Mouse (Mus musculus) forebrain, embryonic 10.5 days (tissue): ENCODE measurements around the gene Rfx2. TPM values are rescaled to one million over a fixed set of nuclear protein-coding genes. Genes with fewer than 3 reads are reported as not detected.

Experiments
- DNase-seq: peaks from one replicate; pipeline ENCODE4 v3.0.0-alpha.2; 2017; ENCODE audit warnings: low spot score; ENCODE audit errors: extremely low spot score
- H3K27ac ChIP-seq: fragments of 300-500 bp; sonication (generic); 2 replicates; pipeline ENCODE4 v1.5.1; 2016; ENCODE audit warnings: mild to moderate bottlenecking
- H3K27me3 ChIP-seq: fragments of 300-500 bp; sonication (generic); 2 replicates; pipeline ENCODE4 v1.6.1; 2016; ENCODE audit warnings: mild to moderate bottlenecking; ENCODE audit not compliant: poor library complexity, severe bottlenecking
- H3K36me3 ChIP-seq: fragments of 300-500 bp; sonication (generic); replicated peaks from 2 replicates; pipeline ENCODE4 v1.6.1; 2016; ENCODE audit warnings: mild to moderate bottlenecking, moderate library complexity
- H3K4me1 ChIP-seq: fragments of 300-500 bp; sonication (generic); 2 replicates; pipeline ENCODE4 v1.6.1; 2016
- H3K4me3 ChIP-seq: fragments of 300-500 bp; sonication (generic); 2 replicates; pipeline ENCODE4 v1.5.1; 2016; ENCODE audit warnings: mild to moderate bottlenecking, moderate library complexity
- H3K9me3 ChIP-seq: fragments of 300-500 bp; sonication (generic); 2 replicates; pipeline ENCODE4 v1.6.1; 2016; ENCODE audit warnings: mild to moderate bottlenecking, moderate library complexity
- WGBS: fragments of 180-500 bp; shearing (Covaris S2); methylation state at CpG from one replicate; pipeline ENCODE4 v1.1.7; 2016; 5-methylcytosine and 5-hydroxymethylcytosine counted together
- polyA plus RNA-seq: library from polyadenylated mRNA; unstranded; fragments of >200 nt; fragmentation: Nextera tagmentation; extraction: Ambion mirVana; gene quantifications from 2 replicates; pipeline ENCODE4 v1.2.1, GENCODE M21; 2016

The Rfx2 gene
- 7.8 and 9.6 TPM in 2 replicates for polyA plus RNA-seq

- peak within 1 kb of the TSS; percentile 79 for H3K4me3 ChIP-seq
- peaks cover 55% of the 10 kb centered on the region for H3K27me3 ChIP-seq
- DNase-seq = no peak
- H3K27ac ChIP-seq = peak within 1 kb of the TSS; percentile 86
- 0% methylated on average over 43 of the region's 62 CpGs for WGBS
- H3K4me1 ChIP-seq = peaks cover 26% of the 10 kb centered on the region
- H3K36me3 ChIP-seq = no peaks in the 10 kb centered on the region
- no peaks in the 10 kb centered on the region for H3K9me3 ChIP-seq
Measured at GRCm38 (mm10) chr17:56830411-56831110, at the start of gene Rfx2. Gene Rfx2, minus strand, starts transcription at chr17:56831013.

- H3K9me3 ChIP-seq = no peaks in the 10 kb centered on the region
- no peaks in the 10 kb centered on the region for H3K27me3 ChIP-seq
- 92% methylated on average over 19 of the region's 19 CpGs for WGBS
- no peak overlapping the region for H3K27ac ChIP-seq
- H3K4me3 ChIP-seq = no peak overlapping the region
- no peaks in the 10 kb centered on the region for H3K4me1 ChIP-seq
- DNase-seq = no peak
- no peaks in the 10 kb centered on the region for H3K36me3 ChIP-seq
Measured at GRCm38 (mm10) chr17:56877426-56877825, 46.6 kb upstream of the Rfx2 start.

GRCm38 (mm10) chr17:56876981-56877380, 46.2 kb upstream of the Rfx2 start:
- Histone ChIP-seq H3K36me3 (no peaks in the 10 kb centered on the region), H3K4me3 (no peak overlapping the region), H3K27ac (no peak overlapping the region), H3K4me1 (no peaks in the 10 kb centered on the region), H3K27me3 (no peaks in the 10 kb centered on the region), H3K9me3 (no peaks in the 10 kb centered on the region)
- 71% methylated on average over 8 of the region's 8 CpGs for WGBS
- DNase-seq = no peak

GRCm38 (mm10) chr17:56876465-56876864, 45.7 kb upstream of the Rfx2 start:
- H3K36me3 ChIP-seq = no peaks in the 10 kb centered on the region

GRCm38 (mm10) chr17:56874936-56875651, 44.3 kb upstream of the Rfx2 start, which contains the start of gene 1700061G19Rik:
Gene 1700061G19Rik, plus strand, starts transcription at chr17:56875477.
- Histone ChIP-seq H3K9me3 (no peaks in the 10 kb centered on the region), H3K4me1 (no peaks in the 10 kb centered on the region), H3K36me3 (no peaks in the 10 kb centered on the region), H3K4me3 (no peak within 1 kb of the TSS), H3K27me3 (no peaks in the 10 kb centered on the region), H3K27ac (no peak within 1 kb of the TSS)
- 89% methylated on average over 12 of the region's 12 CpGs for WGBS
- DNase-seq = no peak

More at GRCm38 (mm10) chr17:56876465-56876864, 45.7 kb upstream of the Rfx2 start:
- DNase-seq = no peak
- WGBS = 86% methylated on average over 3 of the region's 3 CpGs
- Histone ChIP-seq H3K4me3 (no peak overlapping the region), H3K27ac (no peak overlapping the region), H3K27me3 (no peaks in the 10 kb centered on the region), H3K4me1 (no peaks in the 10 kb centered on the region), H3K9me3 (no peaks in the 10 kb centered on the region)

GRCm38 (mm10) chr17:56874237-56874636, 43.4 kb upstream of the Rfx2 start, which contains the start of gene Acsbg2:
Gene Acsbg2, minus strand, starts transcription at chr17:56874447.
- Histone ChIP-seq H3K27ac (no peak within 1 kb of the TSS), H3K36me3 (no peaks in the 10 kb centered on the region), H3K27me3 (no peaks in the 10 kb centered on the region), H3K4me1 (no peaks in the 10 kb centered on the region), H3K4me3 (no peak within 1 kb of the TSS), H3K9me3 (no peaks in the 10 kb centered on the region)
- no peak for DNase-seq
- WGBS = 86% methylated on average over 2 of the region's 2 CpGs

GRCm38 (mm10) chr17:56872512-56872911, 41.7 kb upstream of the Rfx2 start:
- H3K27ac ChIP-seq = no peak overlapping the region
- H3K4me1 ChIP-seq = no peaks in the 10 kb centered on the region
- H3K9me3 ChIP-seq = peaks cover 3% of the 10 kb centered on the region; the same call in 1 of the 2 replicates

GRCm38 (mm10) chr17:56871767-56872166, 41.0 kb upstream of the Rfx2 start:
- no peak for DNase-seq
- H3K4me3 ChIP-seq = no peak overlapping the region
- H3K9me3 ChIP-seq = peaks cover 11% of the 10 kb centered on the region
- no peaks in the 10 kb centered on the region for H3K4me1 ChIP-seq
- no peaks in the 10 kb centered on the region for H3K36me3 ChIP-seq
- 82% methylated on average over 8 of the region's 8 CpGs for WGBS
- no peaks in the 10 kb centered on the region for H3K27me3 ChIP-seq
- no peak overlapping the region for H3K27ac ChIP-seq

More at GRCm38 (mm10) chr17:56872512-56872911, 41.7 kb upstream of the Rfx2 start:
- 80% methylated on average over 7 of the region's 7 CpGs for WGBS
- no peak overlapping the region for H3K4me3 ChIP-seq
- no peak for DNase-seq
- no peaks in the 10 kb centered on the region for H3K36me3 ChIP-seq
- no peaks in the 10 kb centered on the region for H3K27me3 ChIP-seq

- DNase-seq = no peak
- H3K36me3 ChIP-seq = no peaks in the 10 kb centered on the region
- H3K4me3 ChIP-seq = no peak overlapping the region
- H3K27ac ChIP-seq = no peak overlapping the region
- H3K9me3 ChIP-seq = peaks cover 18% of the 10 kb centered on the region
- no peaks in the 10 kb centered on the region for H3K4me1 ChIP-seq
- H3K27me3 ChIP-seq = no peaks in the 10 kb centered on the region
- 79% methylated on average over 15 of the region's 15 CpGs for WGBS
Measured at GRCm38 (mm10) chr17:56870287-56870953, 39.6 kb upstream of the Rfx2 start.

- H3K4me3 ChIP-seq = no peak overlapping the region
- peaks cover 18% of the 10 kb centered on the region for H3K9me3 ChIP-seq
- H3K36me3 ChIP-seq = no peaks in the 10 kb centered on the region
- H3K27ac ChIP-seq = no peak overlapping the region
- WGBS = 62% methylated on average over 9 of the region's 9 CpGs
- H3K4me1 ChIP-seq = no peaks in the 10 kb centered on the region
- H3K27me3 ChIP-seq = no peaks in the 10 kb centered on the region
- no peak for DNase-seq
Measured at GRCm38 (mm10) chr17:56869481-56869977, 38.7 kb upstream of the Rfx2 start.

- H3K36me3 ChIP-seq = no peaks in the 10 kb centered on the region
- H3K4me3 ChIP-seq = no peak overlapping the region
- no peak overlapping the region for H3K27ac ChIP-seq
- 0 out of 2 replicates have a peak, but pooled peaks cover 3% of the 10 kb centered on the region for H3K4me1 ChIP-seq
- H3K9me3 ChIP-seq = peaks cover 18% of the 10 kb centered on the region
- no peaks in the 10 kb centered on the region for H3K27me3 ChIP-seq
- no peak for DNase-seq
- 77% methylated on average over 7 of the region's 7 CpGs for WGBS
Measured at GRCm38 (mm10) chr17:56866071-56866470, 35.3 kb upstream of the Rfx2 start.

- WGBS = 64% methylated on average over 3 of the region's 3 CpGs
- H3K4me1 ChIP-seq = 0 out of 2 replicates have a peak, but pooled peaks cover 3% of the 10 kb centered on the region
- no peak overlapping the region for H3K27ac ChIP-seq
Measured at GRCm38 (mm10) chr17:56861197-56861596, 30.4 kb upstream of the Rfx2 start.

More at GRCm38 (mm10) chr17:56861197-56861596, 30.4 kb upstream of the Rfx2 start:
- H3K36me3 ChIP-seq = no peaks in the 10 kb centered on the region
- H3K4me3 ChIP-seq = no peak overlapping the region
- no peak for DNase-seq
- peaks cover 2% of the 10 kb centered on the region; the same call in 1 of the 2 replicates for H3K9me3 ChIP-seq
- no peaks in the 10 kb centered on the region for H3K27me3 ChIP-seq
